Mouse (Mus musculus) MEL (cell line): ENCODE measurements around the gene Cryga. TPM values are rescaled to one million over a fixed set of nuclear protein-coding genes. Genes with fewer than 3 reads are reported as not detected.

Experiments used
- DNase-seq: peaks from one replicate; pipeline ENCODE4 v3.0.0; 2011; ENCODE audit warnings: low read depth, low spot score
- H3K27ac ChIP-seq: 2 replicates; pipeline ENCODE4 v1.5.1; 2012; ENCODE audit warnings: low read depth, mild to moderate bottlenecking, control low read depth, low read length, moderate library complexity; ENCODE audit not compliant: control insufficient read depth
- H3K27me3 ChIP-seq, 2 experiments: fragments of 150-350 bp in 1 of 2; sonication (generic) in 1 of 2; 2 replicates each; pipeline ENCODE4 v1.6.1; 2012; ENCODE audit warnings: low read length in 2 of 2, mild to moderate bottlenecking in 2 of 2, improper control_type of control experiment in 1 of 2, moderate library complexity in 1 of 2; ENCODE audit not compliant: insufficient read depth in 2 of 2, control insufficient read depth in 1 of 2
- H3K36me3 ChIP-seq, 2 experiments: 2 replicates each; pipeline ENCODE4 v1.6.1; 2012 to 2014; ENCODE audit warnings: low read length in 2 of 2, improper control_type of control experiment in 1 of 2, inconsistent platforms in 1 of 2, mild to moderate bottlenecking in 1 of 2; ENCODE audit not compliant: insufficient read depth in 2 of 2, control insufficient read depth in 1 of 2
- H3K4me1 ChIP-seq, 2 experiments: fragments of 150-350 bp in 1 of 2; sonication (generic) in 1 of 2; 2 replicates each; pipeline ENCODE4 v1.6.1; 2012; ENCODE audit warnings: low read length in 2 of 2, improper control_type of control experiment in 1 of 2, mild to moderate bottlenecking in 1 of 2; ENCODE audit not compliant: insufficient read depth in 2 of 2, control insufficient read depth in 1 of 2
- H3K4me3 ChIP-seq, 2 experiments: fragments of 150-350 bp in 1 of 2; sonication (generic) in 1 of 2; 2 replicates each; pipeline ENCODE4 v1.5.1; 2012; ENCODE audit warnings: low read depth in 2 of 2, low read length in 2 of 2, mild to moderate bottlenecking in 2 of 2, moderate library complexity in 2 of 2, control low read depth in 1 of 2, improper control_type of control experiment in 1 of 2; ENCODE audit not compliant: control insufficient read depth in 1 of 2, insufficient read depth in 1 of 2
- H3K79me2 ChIP-seq: 2 replicates; pipeline ENCODE4 v1.6.1; 2012; ENCODE audit warnings: mild to moderate bottlenecking, low read length, moderate library complexity; ENCODE audit not compliant: control insufficient read depth, poor library complexity, insufficient read depth
- H3K9ac ChIP-seq: 2 replicates; pipeline ENCODE4 v1.6.1; 2012; ENCODE audit warnings: low read depth, mild to moderate bottlenecking, control low read depth, low read length, moderate library complexity; ENCODE audit not compliant: control insufficient read depth, poor library complexity, severe bottlenecking
- H3K9me3 ChIP-seq: fragments of 150-350 bp; sonication (generic); replicated peaks from 2 replicates; pipeline ENCODE4 v1.6.1; 2012; ENCODE audit warnings: mild to moderate bottlenecking, low read length, improper control_type of control experiment, moderate library complexity; ENCODE audit not compliant: insufficient read depth
- BHLHE40 ChIP-seq: IDR thresholded peaks from 2 replicates; pipeline ENCODE4 v1.6.1; 2012; ENCODE audit warnings: low read depth, mild to moderate bottlenecking, inconsistent platforms, low read length, improper control_type of control experiment, borderline replicate concordance
- E2F4 ChIP-seq: IDR thresholded peaks from 2 replicates; pipeline ENCODE4 v1.6.1; 2011; ENCODE audit warnings: low read depth, low read length, improper control_type of control experiment, borderline replicate concordance
- ETS1 ChIP-seq: IDR thresholded peaks from 2 replicates; pipeline ENCODE4 v1.6.1; 2012; ENCODE audit warnings: low read depth, mild to moderate bottlenecking, inconsistent platforms, low read length, improper control_type of control experiment, moderate library complexity
- GATA1 ChIP-seq: IDR thresholded peaks from 2 replicates; pipeline ENCODE4 v1.6.1; 2011; ENCODE audit warnings: low read depth, low read length, improper control_type of control experiment
- KAT2A ChIP-seq: conservative IDR thresholded peaks from 2 replicates; pipeline ENCODE4 v1.6.1; 2012; ENCODE audit warnings: low read depth, low read length, improper control_type of control experiment, inconsistent platforms
- MAZ ChIP-seq: IDR thresholded peaks from 2 replicates; pipeline ENCODE4 v1.6.1; 2012; ENCODE audit warnings: low read depth, mild to moderate bottlenecking, inconsistent platforms, low read length, improper control_type of control experiment
- MYB ChIP-seq: IDR thresholded peaks from 2 replicates; pipeline ENCODE4 v1.6.1; 2011; ENCODE audit warnings: mild to moderate bottlenecking, low read depth, low read length, improper control_type of control experiment
- MYC ChIP-seq: IDR thresholded peaks from 2 replicates; pipeline ENCODE4 v1.6.1; 2011; ENCODE audit warnings: low read depth, mild to moderate bottlenecking, low read length, improper control_type of control experiment, moderate library complexity
- NRF1 ChIP-seq: IDR thresholded peaks from 2 replicates; pipeline ENCODE4 v1.6.1; 2014; ENCODE audit warnings: low read depth, mild to moderate bottlenecking, inconsistent platforms, low read length, improper control_type of control experiment, moderate library complexity; ENCODE audit not compliant: poor library complexity, insufficient read depth, severe bottlenecking
- POLR2AphosphoS5 ChIP-seq: IDR thresholded peaks from 2 replicates; pipeline ENCODE4 v1.6.1; 2012; ENCODE audit warnings: low read depth, borderline replicate concordance, mild to moderate bottlenecking, inconsistent platforms, low read length, moderate library complexity, mixed read lengths
- RAD21 ChIP-seq: IDR thresholded peaks from 2 replicates; pipeline ENCODE4 v1.6.1; 2011; ENCODE audit warnings: mild to moderate bottlenecking, low read depth, low read length, improper control_type of control experiment
- TAL1 ChIP-seq: IDR thresholded peaks from 2 replicates; pipeline ENCODE4 v1.6.1; 2012; ENCODE audit warnings: mild to moderate bottlenecking, inconsistent platforms, low read length, moderate library complexity, mixed read lengths
- UBTF ChIP-seq: IDR thresholded peaks from 2 replicates; pipeline ENCODE4 v1.6.1; 2012; ENCODE audit warnings: low read depth, mild to moderate bottlenecking, inconsistent platforms, low read length, improper control_type of control experiment, moderate library complexity, borderline replicate concordance; ENCODE audit not compliant: insufficient read depth
- USF1 ChIP-seq: IDR thresholded peaks from 2 replicates; pipeline ENCODE4 v1.6.1; 2014; ENCODE audit warnings: low read depth, mild to moderate bottlenecking, inconsistent platforms, low read length, improper control_type of control experiment, moderate library complexity
- USF2 ChIP-seq, 2 experiments: IDR thresholded peaks; 2 replicates each; pipeline ENCODE4 v1.6.1; 2011 to 2012; ENCODE audit warnings: improper control_type of control experiment in 2 of 2, low read length in 2 of 2, borderline replicate concordance in 1 of 2, inconsistent platforms in 1 of 2, low read depth in 1 of 2, mild to moderate bottlenecking in 1 of 2; ENCODE audit not compliant: insufficient read depth in 1 of 2
- ZNF384 ChIP-seq: IDR thresholded peaks from 2 replicates; pipeline ENCODE4 v1.6.1; 2012; ENCODE audit warnings: low read depth, mild to moderate bottlenecking, inconsistent platforms, low read length, improper control_type of control experiment
- polyA plus RNA-seq, 2 experiments: library from polyadenylated mRNA; stranded (reverse) in 1 of 2; unstranded in 1 of 2; fragments of >175 nt in 1 of 2; fragments of >200 nt in 1 of 2; gene quantifications; 2 replicates each; pipeline versions ENCODE4 v1.2.1 to v1.2.4; 2012; ENCODE audit warnings: low replicate concordance in 2 of 2, low read depth in 1 of 2; ENCODE audit not compliant: insufficient read length in 2 of 2, insufficient read depth in 1 of 2, missing spikeins in 1 of 2
- total RNA-seq: library from RNA; depleted of rRNA; stranded (reverse); fragments of 300-350 nt; gene quantifications from 2 replicates; pipeline ENCODE4 v1.2.3, GENCODE M21; 2012

Cryga gene
- total and polyA plus RNA-seq, 3 experiments, result not detected

GRCm38 (mm10) chr1:65122574-65123372 is 19.6 kb upstream of the Cryga start, which contains the start of gene D630023F18Rik:
D630023F18Rik (minus strand) TSS chr1:65123214.
- Histone ChIP-seq H3K27me3 (no peaks in the 10 kb centered on the region; a peak in 1 of 4 replicates), H3K9me3 (no peaks in the 10 kb centered on the region), H3K4me3 (no peak within 1 kb of the TSS)
- TF ChIP-seq E2F4 (no peak), MYB (no peak), KAT2A (no peak), POLR2AphosphoS5 (no peak), TAL1 (no peak), ETS1 (no peak), RAD21 (no peak), GATA1 (no peak)
- TF ChIP-seq, all 39 proteins: peak for 0
- Histone ChIP-seq H3K4me1 (no peaks in the 10 kb centered on the region), H3K9ac (no peak within 1 kb of the TSS), H3K36me3 (no peaks in the 10 kb centered on the region), H3K27ac (no peak within 1 kb of the TSS), H3K79me2 (no peaks in the 10 kb centered on the region)
- DNase-seq, result no peak

DNA sequence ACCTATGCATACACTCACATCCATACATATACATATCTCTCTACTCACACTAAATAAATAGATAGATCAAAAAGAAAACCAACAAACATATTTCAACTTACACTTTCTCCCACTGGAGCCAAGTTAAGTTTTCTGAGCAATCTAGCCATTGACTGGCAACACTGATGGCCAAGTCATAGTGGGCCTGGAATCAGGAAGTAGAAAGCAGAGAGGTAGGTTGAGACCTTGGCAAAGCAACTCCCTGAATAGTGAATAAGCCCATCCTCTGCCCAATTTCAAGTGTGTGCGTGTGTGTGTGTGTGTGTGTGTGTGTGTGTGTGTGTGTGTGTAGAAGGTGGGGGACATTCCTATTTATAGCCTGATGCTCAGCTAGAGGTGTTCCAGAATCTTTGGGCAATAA is 16.3 kb upstream of the Cryga start, which contains the start of gene Gm28845:
Gm28845 (minus strand) TSS at position 121 of the 400 bp plus-strand sequence.
- no peaks in the 10 kb centered on the region; a peak in 1 of 4 replicates for H3K27me3 ChIP-seq
- H3K9ac ChIP-seq, result no peak within 1 kb of the TSS
- DNase-seq, result no peak
- TF ChIP-seq USF1 (no peak), MYC (no peak), NRF1 (no peak), UBTF (no peak), BHLHE40 (no peak), GATA1 (no peak), USF2 (IDR thresholded peaks at IDR 0.05; ENCODE audit: borderline replicate concordance in 1 of 2, insufficient read depth in 1 of 2, low read depth in 1 of 2, low read length in 2 of 2) (no peak), MAZ (no peak), MYB (no peak), ZNF384 (no peak)
- H3K36me3 ChIP-seq, result no peaks in the 10 kb centered on the region
- no peak within 1 kb of the TSS for H3K27ac ChIP-seq
- H3K4me1 ChIP-seq, result no peaks in the 10 kb centered on the region
- H3K9me3 ChIP-seq, result no peaks in the 10 kb centered on the region
- no peak within 1 kb of the TSS for H3K4me3 ChIP-seq
- no peaks in the 10 kb centered on the region for H3K79me2 ChIP-seq
